Mouse (Mus musculus) layer of hippocampus, postnatal 10 days (tissue): ENCODE data around the gene 1700016C15Rik. TPM values are rescaled to one million over a fixed set of nuclear protein-coding genes. Genes with fewer than 3 reads are reported as not detected.

Experiments
- DNase-seq, 2 experiments: peaks; one replicate each; pipeline ENCODE4 v3.0.0; 2021; ENCODE audit warnings: low spot score in 2 of 2
- long read RNA-seq: library from polyadenylated mRNA; stranded (forward); transcript quantifications from one replicate; pipeline ENCODE4 v2.0.0, GENCODE M21; 2023
- total RNA-seq, 2 experiments: library from RNA; stranded (reverse); gene quantifications; 2 replicates each; pipeline ENCODE4 v1.2.3; 2021

Gene 1700016C15Rik
- total RNA-seq, result not detected
- long read RNA-seq, result 0 reads

DNA sequence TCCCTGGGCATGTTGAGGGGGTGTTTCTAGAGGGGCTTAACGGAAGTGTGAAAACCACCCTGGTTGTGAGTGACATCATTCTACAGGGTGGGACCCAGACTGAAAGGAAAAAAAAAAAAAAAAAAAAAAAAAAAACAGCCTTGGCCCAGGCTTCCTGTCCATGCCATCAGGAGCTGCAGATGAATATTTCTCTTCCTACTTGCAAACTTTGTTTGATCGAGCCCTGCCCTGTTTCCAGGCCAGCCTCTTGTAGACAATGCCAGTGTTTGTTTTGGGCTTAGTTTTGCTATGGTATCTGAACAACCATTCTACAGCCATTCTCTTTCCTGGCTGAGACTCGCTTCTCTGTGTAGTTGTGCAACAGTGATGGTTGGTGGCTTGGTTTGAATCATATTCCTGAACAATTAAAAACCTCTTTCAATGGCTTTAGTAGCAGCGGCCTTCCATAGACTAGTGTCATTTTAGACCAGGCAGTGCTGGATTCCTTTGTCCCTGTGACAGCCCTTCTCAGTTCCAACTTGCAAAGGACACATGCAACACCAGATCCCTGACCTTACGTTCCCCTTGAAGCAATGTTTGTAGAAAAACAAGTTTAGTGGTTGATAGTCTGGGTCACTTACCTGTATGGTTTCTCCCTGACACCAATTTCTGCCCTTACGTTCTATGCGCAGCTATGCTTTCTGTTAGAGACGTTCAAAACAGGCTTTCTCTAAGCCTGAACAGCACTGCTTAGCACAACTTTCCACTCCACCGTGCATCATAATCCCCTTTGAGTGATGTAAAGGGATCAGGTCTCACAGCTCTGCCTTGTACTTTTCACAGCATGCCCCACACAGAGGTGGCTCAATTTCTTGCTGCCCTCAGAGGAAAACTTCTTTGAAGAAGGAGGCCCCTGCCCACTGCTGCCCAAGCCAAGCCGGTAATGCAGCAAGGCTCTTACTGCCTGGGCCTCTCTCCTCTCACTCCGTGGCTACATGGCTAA is at the start of gene 1700016C15Rik:
Gene 1700016C15Rik, plus strand, starts transcription at position 772 of the 982 bp plus-strand sequence.
- DNase-seq, result no peak

GRCm38 (mm10) chr1:177681239-177681638 is 48.4 kb upstream of the 1700016C15Rik start:
- DNase-seq, result no peak

GRCm38 (mm10) chr1:177683931-177684836 is 45.4 kb upstream of the 1700016C15Rik start:
- DNase-seq, result peak; percentile 47 to 50

- peak in 1 of 2 experiments; percentile 51 for DNase-seq
These were observed 44.7 kb upstream of the 1700016C15Rik start for GRCm38 (mm10) chr1:177684901-177685300.

GRCm38 (mm10) chr1:177686137-177686536 is 43.5 kb upstream of the 1700016C15Rik start:
- no peak for DNase-seq

GRCm38 (mm10) chr1:177686982-177687381 is 42.6 kb upstream of the 1700016C15Rik start:
- no peak for DNase-seq

- no peak for DNase-seq
These were observed 37.1 kb upstream of the 1700016C15Rik start for GRCm38 (mm10) chr1:177692491-177692890.

GRCm38 (mm10) chr1:177693486-177694252 is 35.9 kb upstream of the 1700016C15Rik start:
- DNase-seq, result no peak

GRCm38 (mm10) chr1:177700560-177700959 is 29.1 kb upstream of the 1700016C15Rik start:
- no peak for DNase-seq

DNA sequence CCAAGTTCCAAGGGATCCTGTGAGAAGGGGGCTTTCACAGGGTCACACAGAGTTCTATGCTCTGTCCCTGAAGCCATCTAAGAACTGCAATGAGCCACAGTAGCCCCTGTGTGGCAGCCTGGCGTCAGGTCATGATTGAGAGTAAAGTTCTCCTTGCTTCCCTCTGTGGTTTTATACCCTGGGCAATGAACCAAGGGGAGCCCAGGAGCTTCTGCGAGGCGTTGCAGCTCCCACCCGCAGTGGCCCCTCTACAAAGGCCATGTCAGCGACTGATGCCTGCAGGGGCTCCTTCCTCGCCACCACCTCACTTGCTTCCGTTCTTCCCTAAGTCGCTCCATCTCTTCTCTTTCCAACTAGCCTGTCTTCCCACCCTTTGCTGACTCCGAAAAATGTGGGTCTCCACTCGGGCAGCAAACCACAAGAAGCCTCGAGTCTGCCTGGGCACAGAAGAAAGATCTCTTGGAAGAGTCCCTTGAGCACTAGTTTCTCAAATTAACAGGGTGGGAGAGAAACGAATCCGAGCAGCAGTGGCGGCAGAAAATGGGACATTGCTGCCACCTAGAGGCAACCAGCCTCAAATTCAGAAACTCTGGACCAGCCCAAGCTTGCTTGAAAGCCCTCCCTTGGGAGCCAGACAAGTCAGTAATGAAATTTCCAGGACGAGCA is 27.0 kb upstream of the 1700016C15Rik start:
- DNase-seq, result peak; percentile 91

DNA sequence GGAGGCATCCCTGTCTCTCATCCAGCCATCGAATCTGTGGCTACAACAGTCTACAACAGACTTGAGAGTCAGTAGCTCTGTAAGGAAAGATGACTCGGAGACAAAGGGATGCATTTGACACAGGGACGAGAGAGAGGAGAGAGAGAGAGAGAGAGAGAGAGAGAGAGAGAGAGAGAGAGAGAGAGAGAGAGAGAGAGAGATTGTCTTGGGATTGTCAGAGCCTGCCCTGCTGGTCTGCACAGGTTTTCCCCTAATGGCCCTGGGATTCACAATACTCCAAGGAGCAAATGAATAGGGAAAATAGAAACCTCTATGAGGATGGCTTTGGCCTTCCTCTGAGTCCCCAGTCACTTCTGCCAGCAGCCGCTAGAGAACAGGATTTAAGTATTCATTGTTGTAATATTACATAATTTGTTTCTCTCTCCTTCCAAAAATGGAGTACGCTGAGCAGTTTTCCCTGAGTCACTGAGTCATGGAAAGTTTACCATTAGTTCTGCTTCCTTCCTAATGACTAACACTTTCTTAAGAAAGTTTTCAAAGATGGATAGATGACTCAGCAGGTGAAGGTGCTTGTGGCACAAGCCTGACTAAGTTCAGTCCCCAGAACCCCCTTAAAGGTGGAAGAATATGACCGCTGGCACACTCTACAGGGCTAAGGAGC is 26.3 kb upstream of the 1700016C15Rik start:
- DNase-seq, result no peak

DNA sequence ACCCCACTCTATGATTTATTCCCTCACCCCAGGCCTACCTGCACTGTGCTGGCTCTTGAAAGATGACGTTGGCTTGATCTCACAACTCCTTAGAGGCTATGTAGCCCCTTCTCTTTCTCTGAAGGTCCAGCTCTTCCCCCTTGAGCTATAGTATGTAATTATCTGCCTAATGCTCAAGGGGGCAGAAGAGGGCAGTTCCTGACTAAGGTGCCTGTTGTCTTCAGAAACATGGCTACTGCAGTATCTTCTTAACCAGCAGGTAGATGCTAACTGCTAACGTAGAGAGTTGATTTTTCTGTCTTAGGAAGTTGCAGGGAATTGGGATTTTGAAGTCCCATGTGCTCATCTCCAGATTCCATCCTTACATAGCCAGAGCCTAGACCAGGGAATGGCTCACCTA is 24.4 kb upstream of the 1700016C15Rik start:
- DNase-seq, result no peak

- DNase-seq, result no peak
These were observed 22.0 kb upstream of the 1700016C15Rik start for GRCm38 (mm10) chr1:177707571-177707970.

GRCm38 (mm10) chr1:177708583-177709055 is 21.0 kb upstream of the 1700016C15Rik start:
- no peak for DNase-seq

- DNase-seq, result no peak
These were observed 18.6 kb upstream of the 1700016C15Rik start for GRCm38 (mm10) chr1:177711000-177711399.

- DNase-seq, result no peak
These were observed 18.2 kb upstream of the 1700016C15Rik start for GRCm38 (mm10) chr1:177711418-177711817.

DNA sequence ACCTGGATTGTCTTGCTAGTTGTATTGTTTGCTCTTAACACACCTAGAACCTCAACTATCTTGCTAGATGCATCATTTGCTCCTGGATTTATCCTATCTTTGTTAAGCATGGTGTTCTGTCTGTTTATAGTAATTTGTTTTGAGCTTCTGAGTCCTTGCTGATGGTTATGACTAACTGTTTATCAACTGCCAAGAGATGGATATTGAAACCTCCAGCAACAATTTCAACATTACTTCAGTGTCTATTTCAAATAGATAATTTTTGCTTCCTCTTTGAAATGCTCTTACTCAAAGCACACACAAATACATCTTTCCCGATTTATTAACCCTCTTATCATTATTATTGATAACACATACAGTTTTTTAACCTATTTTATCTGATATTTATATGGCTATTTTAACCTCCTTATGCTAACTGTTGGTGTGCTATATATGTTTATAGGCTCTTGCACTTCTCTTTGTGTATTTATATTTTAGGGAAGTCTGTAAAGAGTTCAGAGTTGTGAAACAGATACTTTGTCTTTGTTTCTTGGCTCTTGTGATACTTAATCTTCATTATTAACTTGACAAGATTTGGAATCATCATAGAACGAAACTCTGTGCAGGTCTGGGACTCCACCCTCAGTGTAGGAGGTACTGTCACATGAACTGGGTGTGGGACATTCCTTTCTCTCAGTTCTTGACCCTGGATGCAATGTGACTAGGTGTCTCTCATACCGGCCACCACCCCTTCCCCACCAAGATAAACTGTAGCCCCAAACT is 15.8 kb upstream of the 1700016C15Rik start:
- no peak for DNase-seq

- DNase-seq, result no peak
These were observed 15.1 kb upstream of the 1700016C15Rik start for GRCm38 (mm10) chr1:177714397-177715012.
